ENCODE assay signal across 18 mouse cellular contexts in the genomic region with DNA sequence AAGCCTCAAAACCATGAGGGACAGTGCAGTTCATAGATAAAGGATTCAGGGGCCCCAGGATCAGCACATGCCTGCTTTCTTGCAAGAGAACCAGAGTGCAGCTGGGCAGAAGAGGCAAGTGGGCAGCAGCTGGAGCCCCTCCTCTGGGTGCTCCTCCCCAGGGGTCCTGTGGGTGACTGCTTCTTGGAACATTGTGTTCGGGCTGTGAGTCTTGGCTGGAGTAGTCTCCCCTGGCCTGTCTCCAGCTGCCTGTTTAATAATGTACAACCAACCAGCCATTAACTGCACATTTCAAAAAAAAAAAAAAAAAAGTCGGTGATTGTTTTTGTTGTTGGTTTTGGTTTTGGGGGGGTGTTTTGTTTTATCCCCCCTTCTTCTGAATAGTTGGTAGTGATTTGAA.
DNase-seq lines count a peak whose midpoint lies in the region; ATAC-seq and TF ChIP-seq lines count a peak whose summit lies in the region.
"Had no signal": no experiment of that assay in that cellular context is flagged by ENCODE, and none has a peak within 500 bp of the region (broad histone marks: within the 10 kb centered on the region; RNA-seq: fewer than 3 reads in every experiment).

No protein-coding gene starts in this region.

- peak overlapping the region; percentile 40; the same call in 1 of the 2 replicates for H3K27ac ChIP-seq in heart, embryonic 13.5 days (replicated peaks)
- H3K27ac ChIP-seq in heart, embryonic 11.5 days (ENCODE audit: low read depth, low read length) = no peak overlapping the region
- H3K27ac ChIP-seq in heart, embryonic 15.5 days = peak overlapping the region; percentile 50; the same call in 1 of the 2 replicates
- no peak overlapping the region for H3K27ac ChIP-seq in thymus, adult 2 months (ENCODE audit: control insufficient read depth, insufficient read depth, low read length)
- H3K27ac ChIP-seq: embryonic facial prominence, embryonic 12.5 days; forebrain, embryonic 13.5 days; hindbrain, embryonic 15.5 days; limb, embryonic 13.5 days had no signal

- TF ChIP-seq CTCF in thymus, adult 2 months (IDR thresholded peaks at IDR 0.05; ENCODE audit: borderline replicate concordance, control insufficient read depth, extremely low read depth, insufficient read depth, low read length, poor library complexity) = no peak

- peaks cover 8% of the 10 kb centered on the region for H3K36me3 ChIP-seq in heart, embryonic 13.5 days
- no peaks in the 10 kb centered on the region for H3K36me3 ChIP-seq in heart, embryonic 11.5 days (ENCODE audit: control insufficient read depth, insufficient read depth, low read length)
- H3K36me3 ChIP-seq in heart, embryonic 15.5 days = no peaks in the 10 kb centered on the region
- no peaks in the 10 kb centered on the region for H3K36me3 ChIP-seq in thymus, adult 2 months (ENCODE audit: control insufficient read depth, insufficient read depth, low read length)
- H3K36me3 ChIP-seq: hindbrain, embryonic 15.5 days had no signal

- no peak overlapping the region for H3K4me2 ChIP-seq in heart, embryonic 13.5 days
- no peak overlapping the region for H3K4me2 ChIP-seq in heart, embryonic 11.5 days
- no peak overlapping the region for H3K4me2 ChIP-seq in heart, embryonic 15.5 days
- H3K4me2 ChIP-seq: embryonic facial prominence, embryonic 12.5 days; forebrain, embryonic 13.5 days; hindbrain, embryonic 15.5 days; limb, embryonic 13.5 days had no signal

- H3K9ac ChIP-seq in heart, embryonic 13.5 days = peak overlapping the region; percentile 38; the same call in 1 of the 2 replicates
- no peak overlapping the region for H3K9ac ChIP-seq in heart, embryonic 11.5 days (ENCODE audit: low read depth, low read length)
- no peak overlapping the region for H3K9ac ChIP-seq in heart, embryonic 15.5 days
- H3K9ac ChIP-seq: embryonic facial prominence, embryonic 12.5 days; forebrain, embryonic 13.5 days; hindbrain, embryonic 15.5 days; limb, embryonic 13.5 days had no signal

- no peaks in the 10 kb centered on the region for H3K9me3 ChIP-seq in heart, embryonic 13.5 days
- no peaks in the 10 kb centered on the region for H3K9me3 ChIP-seq in heart, embryonic 11.5 days (replicated peaks; ENCODE audit: control insufficient read depth, low read length)
- H3K9me3 ChIP-seq in heart, embryonic 15.5 days (replicated peaks) = no peaks in the 10 kb centered on the region
- H3K9me3 ChIP-seq: embryonic facial prominence, embryonic 12.5 days; forebrain, embryonic 13.5 days; hindbrain, embryonic 15.5 days; limb, embryonic 13.5 days had no signal

- H3K4me3 ChIP-seq in heart, embryonic 13.5 days = no peak overlapping the region
- no peak overlapping the region for H3K4me3 ChIP-seq in heart, embryonic 11.5 days (ENCODE audit: low read depth, low read length)
- no peak overlapping the region for H3K4me3 ChIP-seq in heart, embryonic 15.5 days
- H3K4me3 ChIP-seq in thymus, adult 2 months (ENCODE audit: control insufficient read depth, insufficient read depth, low read length) = no peak overlapping the region
- H3K4me3 ChIP-seq: embryonic facial prominence, embryonic 12.5 days; forebrain, embryonic 13.5 days; hindbrain, embryonic 15.5 days; limb, embryonic 13.5 days had no signal

- WGBS in heart, embryonic 13.5 days = 57% methylated on average over 2 of the region's 2 CpGs
- WGBS in heart, embryonic 11.5 days (ENCODE audit: insufficient replicate concordance) = 72% methylated on average over 2 of the region's 2 CpGs
- WGBS in heart, embryonic 15.5 days = 36% methylated on average over 2 of the region's 2 CpGs
- WGBS in thymus, adult 2 months = 74% methylated on average over 2 of the region's 2 CpGs

- H3K4me1 ChIP-seq in heart, embryonic 13.5 days = peaks cover 97% of the 10 kb centered on the region
- H3K4me1 ChIP-seq in heart, embryonic 11.5 days (ENCODE audit: control insufficient read depth, insufficient read depth, low read length) = peaks cover 63% of the 10 kb centered on the region
- H3K4me1 ChIP-seq in heart, embryonic 15.5 days (replicated peaks) = peaks cover 87% of the 10 kb centered on the region
- H3K4me1 ChIP-seq in thymus, adult 2 months (replicated peaks; ENCODE audit: control insufficient read depth, insufficient read depth, low read length) = peaks cover 5% of the 10 kb centered on the region; the same call in 1 of the 2 replicates

- no peak for ATAC-seq in heart, embryonic 13.5 days (ENCODE audit: extremely low read depth, insufficient number of reproducible peaks, low FRiP score, low TSS enrichment)
- ATAC-seq in heart, embryonic 11.5 days (replicated peaks; ENCODE audit: insufficient number of reproducible peaks, low FRiP score, low TSS enrichment) = no peak
- no peak for ATAC-seq in heart, embryonic 15.5 days (replicated peaks; ENCODE audit: insufficient number of reproducible peaks, insufficient read depth, low FRiP score, low read depth)
- ATAC-seq: CD4-positive, CD25-positive, alpha-beta regulatory T cell, adult 4 months; forebrain, embryonic 13.5 days had no signal

- DNase-seq in kidney, postnatal 10 days = peak; percentile 86
- DNase-seq in lung, postnatal 4 days = peak; percentile 68 to 88
- no peak for DNase-seq in layer of hippocampus, adult 11-12 months (ENCODE audit: low spot score)
- no peak for DNase-seq in left cerebral cortex, postnatal 14 days (ENCODE audit: low spot score in 2 of 2)
- DNase-seq in thymus, adult 2 months = no peak
- DNase-seq: adrenal gland, adult 8-10 months; cerebellum, adult 2 months; gastrocnemius, postnatal 25 days; layer of hippocampus, adult 9-11 months; right cerebral cortex, postnatal 4 days had no signal

- TF ChIP-seq POLR2A in thymus, adult 2 months (IDR thresholded peaks at IDR 0.05; ENCODE audit: control insufficient read depth, extremely low read depth, insufficient read depth, low read length, poor library complexity) = no peak

- intact Hi-C loops in left cerebral cortex, postnatal 14 days (cut with DNase I) = no loop called here

- no peaks in the 10 kb centered on the region for H3K27me3 ChIP-seq in heart, embryonic 13.5 days (replicated peaks)
- H3K27me3 ChIP-seq in heart, embryonic 11.5 days (ENCODE audit: control insufficient read depth, insufficient read depth, low read length) = no peaks in the 10 kb centered on the region
- H3K27me3 ChIP-seq in heart, embryonic 15.5 days = no peaks in the 10 kb centered on the region
- H3K27me3 ChIP-seq in thymus, adult 2 months (ENCODE audit: control insufficient read depth, insufficient read depth, low read length) = no peaks in the 10 kb centered on the region
- H3K27me3 ChIP-seq: embryonic facial prominence, embryonic 12.5 days; forebrain, embryonic 13.5 days; hindbrain, embryonic 15.5 days; limb, embryonic 13.5 days had no signal

Comparison
In these comparisons a context has a peak if more than half of its experiments do, and no peak if none do; other contexts are left out.
1. H3K27ac ChIP-seq: peak in heart, embryonic 13.5 days (single experiment) and heart, embryonic 15.5 days (single experiment); none in heart, embryonic 11.5 days (single experiment) and thymus, adult 2 months (single experiment).
2. DNase-seq: peak in kidney, postnatal 10 days (single experiment) and lung, postnatal 4 days (2 of 2); none in layer of hippocampus, adult 11-12 months (single experiment), left cerebral cortex, postnatal 14 days (0 of 2) and thymus, adult 2 months (single experiment).